ENCODE assay signal across 35 mouse cellular contexts in the genomic region with DNA sequence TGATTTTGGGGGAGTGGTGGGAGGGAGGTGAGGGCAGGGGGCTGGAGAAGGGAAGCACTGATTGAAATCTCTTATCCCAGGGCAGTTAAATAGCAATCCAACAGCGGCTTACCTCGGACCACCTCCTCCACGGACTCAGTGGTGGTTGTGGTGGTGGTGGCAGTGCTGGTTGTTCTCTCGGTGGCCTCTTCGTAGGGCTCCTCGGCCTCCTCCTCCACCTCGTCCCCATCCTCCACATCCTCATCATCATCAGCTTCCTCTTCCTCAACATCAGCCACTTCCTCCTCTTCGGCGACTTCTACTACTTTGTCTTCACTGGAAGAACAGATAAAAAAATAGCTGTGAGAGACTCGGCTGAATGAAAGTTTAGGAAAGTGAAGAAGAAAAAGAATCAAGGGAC.
"Had no signal": no experiment of that assay in that cellular context is flagged by ENCODE, and none has a peak within 500 bp of the region (broad histone marks: within the 10 kb centered on the region; RNA-seq: fewer than 3 reads in every experiment).

No protein-coding gene starts in this region.

- H3K4me3 ChIP-seq: heart, embryonic 10.5 days; heart, embryonic 12.5 days; heart, embryonic 13.5 days; heart, embryonic 15.5 days; hindbrain, embryonic 10.5 days; hindbrain, embryonic 12.5 days; hindbrain, embryonic 13.5 days; hindbrain, embryonic 15.5 days; intestine, embryonic 15.5 days; kidney, embryonic 15.5 days; layer of hippocampus, adult 2 months; left cerebral cortex, adult 2 months had no signal

- H3K27ac ChIP-seq: heart, embryonic 10.5 days; heart, embryonic 13.5 days; heart, embryonic 15.5 days; hindbrain, embryonic 10.5 days; hindbrain, embryonic 12.5 days; hindbrain, embryonic 13.5 days; hindbrain, embryonic 14.5 days; hindbrain, embryonic 15.5 days; hindbrain, postnatal 0 days; intestine, embryonic 15.5 days; kidney, embryonic 15.5 days; kidney, postnatal 0 days had no signal

- H3K9me3 ChIP-seq: heart, embryonic 10.5 days; heart, embryonic 12.5 days; heart, embryonic 13.5 days; heart, embryonic 15.5 days; hindbrain, embryonic 10.5 days; hindbrain, embryonic 12.5 days; hindbrain, embryonic 13.5 days; hindbrain, embryonic 15.5 days; intestine, embryonic 15.5 days; kidney, embryonic 15.5 days had no signal

- ATAC-seq: hindbrain, embryonic 16.5 days; hindbrain, postnatal 0 days; inflammation-experienced regulatory T-cells, adult 6 months; intestine, embryonic 15.5 days; intestine, embryonic 16.5 days; intestine, postnatal 0 days had no signal

- H3K4me1 ChIP-seq: heart, embryonic 15.5 days; hindbrain, embryonic 10.5 days had no signal

- H3K9ac ChIP-seq: heart, embryonic 12.5 days; heart, embryonic 13.5 days; heart, embryonic 15.5 days; hindbrain, embryonic 12.5 days; hindbrain, embryonic 13.5 days; hindbrain, embryonic 14.5 days; hindbrain, embryonic 15.5 days; intestine, embryonic 15.5 days; kidney, embryonic 15.5 days had no signal

- H3K4me2 ChIP-seq: heart, embryonic 12.5 days; heart, embryonic 13.5 days; heart, embryonic 15.5 days; hindbrain, embryonic 12.5 days; hindbrain, embryonic 13.5 days; hindbrain, embryonic 14.5 days; hindbrain, embryonic 15.5 days; intestine, embryonic 15.5 days; kidney, embryonic 15.5 days had no signal

- H3K27me3 ChIP-seq: heart, embryonic 12.5 days; heart, embryonic 13.5 days; heart, embryonic 15.5 days; hindbrain, embryonic 12.5 days; hindbrain, embryonic 13.5 days; hindbrain, embryonic 15.5 days; intestine, embryonic 15.5 days; kidney, embryonic 15.5 days had no signal

- DNase-seq: heart, postnatal 10 days; heart, postnatal 14 days; heart, postnatal 36 days; heart, postnatal 4 days; kidney, adult 11 months; kidney, adult 18-20 months; kidney, adult 2 months; kidney, adult 8-10 months; kidney, adult 9 months; kidney, postnatal 10 days; kidney, postnatal 14 days; kidney, postnatal 25 days; kidney, postnatal 36 days; kidney, postnatal 4 days; layer of hippocampus, adult 9-11 months; layer of hippocampus, postnatal 36 days had no signal
